Mouse (Mus musculus) hindbrain, embryonic 13.5 days (tissue): ENCODE results near the gene Olfr561. TPM values are rescaled to one million over a fixed set of nuclear protein-coding genes. Genes with fewer than 3 reads are reported as not detected.

Source experiments
- ATAC-seq: fragments of 200-750 bp; cut with Nextera tagmentation; 2 replicates; pipeline ENCODE4 v1.8.0; 2017; ENCODE audit warnings: moderate TSS enrichment; ENCODE audit not compliant: low FRiP score
- H3K27ac ChIP-seq: fragments of 300-500 bp; sonication (generic); 2 replicates; pipeline ENCODE4 v1.5.1; 2015; ENCODE audit warnings: inconsistent platforms, mild to moderate bottlenecking, moderate library complexity
- H3K27me3 ChIP-seq: fragments of 300-500 bp; sonication (generic); 2 replicates; pipeline ENCODE4 v1.6.1; 2015; ENCODE audit warnings: mild to moderate bottlenecking, inconsistent platforms
- H3K36me3 ChIP-seq: fragments of 300-500 bp; sonication (generic); 2 replicates; pipeline ENCODE4 v1.6.1; 2015; ENCODE audit warnings: mild to moderate bottlenecking, inconsistent platforms
- H3K4me1 ChIP-seq: fragments of 300-500 bp; sonication (generic); replicated peaks from 2 replicates; pipeline ENCODE4 v1.6.1; 2015; ENCODE audit warnings: inconsistent platforms
- H3K4me2 ChIP-seq: fragments of 300-500 bp; sonication (generic); 2 replicates; pipeline ENCODE4 v1.6.1; 2015; ENCODE audit warnings: inconsistent platforms, mild to moderate bottlenecking, moderate library complexity
- H3K4me3 ChIP-seq: fragments of 300-500 bp; sonication (generic); 2 replicates; pipeline ENCODE4 v1.5.1; 2015; ENCODE audit warnings: mild to moderate bottlenecking, inconsistent platforms
- H3K9ac ChIP-seq: fragments of 300-500 bp; sonication (generic); 2 replicates; pipeline ENCODE4 v1.6.1; 2015; ENCODE audit warnings: mild to moderate bottlenecking, inconsistent platforms
- H3K9me3 ChIP-seq: fragments of 300-500 bp; sonication (generic); 2 replicates; pipeline ENCODE4 v1.6.1; 2016; ENCODE audit warnings: inconsistent platforms
- WGBS: fragments of 180-500 bp; shearing (Covaris S2); methylation state at CpG from one replicate; pipeline ENCODE4 v1.1.7; 2015; 5-methylcytosine and 5-hydroxymethylcytosine counted together
- polyA plus RNA-seq: library from polyadenylated mRNA; unstranded; fragments of >200 nt; fragmentation: Nextera tagmentation; extraction: Ambion mirVana; gene quantifications from 2 replicates; pipeline ENCODE4 v1.2.1, GENCODE M21; 2015

Gene Olfr561
- polyA plus RNA-seq: not detected in 2 replicates

- no peak within 1 kb of the TSS for H3K4me2 ChIP-seq
- H3K27me3 ChIP-seq: no peaks in the 10 kb centered on the region
- H3K9me3 ChIP-seq: no peaks in the 10 kb centered on the region
- H3K27ac ChIP-seq: no peak within 1 kb of the TSS
- H3K4me3 ChIP-seq: no peak within 1 kb of the TSS
- no peak within 1 kb of the TSS for H3K9ac ChIP-seq
- no peak for ATAC-seq
- no peaks in the 10 kb centered on the region for H3K36me3 ChIP-seq
- WGBS: 83% methylated on average over 2 of the region's 2 CpGs
- no peaks in the 10 kb centered on the region for H3K4me1 ChIP-seq
Measured at GRCm38 (mm10) chr7:102770921-102771320, at the start of gene Olfr561. TSS of gene Olfr561 (plus strand) at chr7:102771221.

GRCm38 (mm10) chr7:102727391-102727790 lies 43.6 kb upstream of the Olfr561 start, which contains the start of gene Olfr559:
TSS of gene Olfr559 (minus strand) at chr7:102727491.
- H3K4me2 ChIP-seq: no peak within 1 kb of the TSS
- ATAC-seq: no peak

GRCm38 (mm10) chr7:102733793-102734192 lies 37.2 kb upstream of the Olfr561 start:
- Histone ChIP-seq H3K4me2 (no peak overlapping the region), H3K4me1 (no peaks in the 10 kb centered on the region), H3K27ac (no peak overlapping the region), H3K9ac (no peak overlapping the region), H3K36me3 (no peaks in the 10 kb centered on the region), H3K9me3 (no peaks in the 10 kb centered on the region), H3K4me3 (no peak overlapping the region), H3K27me3 (no peaks in the 10 kb centered on the region)
- ATAC-seq: no peak
- 50% methylated on average over 1 of the region's 1 CpGs for WGBS

More at GRCm38 (mm10) chr7:102727391-102727790, 43.6 kb upstream of the Olfr561 start, which contains the start of gene Olfr559:
- no peak within 1 kb of the TSS for H3K4me3 ChIP-seq
- no peaks in the 10 kb centered on the region for H3K27me3 ChIP-seq
- no peaks in the 10 kb centered on the region for H3K9me3 ChIP-seq
- H3K36me3 ChIP-seq: no peaks in the 10 kb centered on the region
- H3K4me1 ChIP-seq: no peaks in the 10 kb centered on the region
- no peak within 1 kb of the TSS for H3K27ac ChIP-seq
- no peak within 1 kb of the TSS for H3K9ac ChIP-seq

GRCm38 (mm10) chr7:102737705-102738104 lies 33.3 kb upstream of the Olfr561 start:
- 61% methylated on average over 2 of the region's 2 CpGs for whole genome bisulfite sequencing
- ATAC-seq: no peak
- no peaks in the 10 kb centered on the region for H3K4me1 ChIP-seq
- no peak overlapping the region for H3K27ac ChIP-seq
- H3K4me3 ChIP-seq: no peak overlapping the region
- H3K9me3 ChIP-seq: no peaks in the 10 kb centered on the region
- no peaks in the 10 kb centered on the region for H3K36me3 ChIP-seq
- H3K4me2 ChIP-seq: no peak overlapping the region
- H3K9ac ChIP-seq: no peak overlapping the region
- no peaks in the 10 kb centered on the region for H3K27me3 ChIP-seq

GRCm38 (mm10) chr7:102752086-102752485 lies 18.9 kb upstream of the Olfr561 start:
- no peaks in the 10 kb centered on the region for H3K27me3 ChIP-seq
- WGBS: 22% methylated on average over 1 of the region's 1 CpGs
- no peak overlapping the region for H3K27ac ChIP-seq
- H3K9me3 ChIP-seq: no peaks in the 10 kb centered on the region
- H3K9ac ChIP-seq: no peak overlapping the region
- no peaks in the 10 kb centered on the region for H3K4me1 ChIP-seq
- no peak overlapping the region for H3K4me2 ChIP-seq
- no peaks in the 10 kb centered on the region for H3K36me3 ChIP-seq
- no peak for ATAC-seq
- H3K4me3 ChIP-seq: no peak overlapping the region

- WGBS: 82% methylated on average over 4 of the region's 4 CpGs
- no peak for ATAC-seq
- no peak within 1 kb of the TSS for H3K4me3 ChIP-seq
Measured at GRCm38 (mm10) chr7:102759266-102759665, 11.8 kb upstream of the Olfr561 start, which contains the start of the genes Olfr560 and Olfr78. TSS of gene Olfr560 (minus strand) at chr7:102759366. TSS of gene Olfr78 (minus strand) at chr7:102759471.

GRCm38 (mm10) chr7:102803180-102803579 lies 32.2 kb downstream of the Olfr561 start, which contains the start of gene Olfr564:
TSS of gene Olfr564 (plus strand) at chr7:102803480.
- H3K27ac ChIP-seq: no peak within 1 kb of the TSS
- no peak within 1 kb of the TSS for H3K4me3 ChIP-seq
- no peaks in the 10 kb centered on the region for H3K4me1 ChIP-seq
- no peak within 1 kb of the TSS for H3K4me2 ChIP-seq
- no peaks in the 10 kb centered on the region for H3K36me3 ChIP-seq
- no peak for ATAC-seq
- H3K9me3 ChIP-seq: no peaks in the 10 kb centered on the region
- no peaks in the 10 kb centered on the region for H3K27me3 ChIP-seq
- H3K9ac ChIP-seq: no peak within 1 kb of the TSS

More at GRCm38 (mm10) chr7:102759266-102759665, 11.8 kb upstream of the Olfr561 start, which contains the start of the genes Olfr560 and Olfr78:
- H3K36me3 ChIP-seq: no peaks in the 10 kb centered on the region
- H3K4me1 ChIP-seq: no peaks in the 10 kb centered on the region
- H3K9me3 ChIP-seq: no peaks in the 10 kb centered on the region
- H3K4me2 ChIP-seq: no peak within 1 kb of the TSS
- H3K27ac ChIP-seq: no peak within 1 kb of the TSS
- H3K9ac ChIP-seq: no peak within 1 kb of the TSS
- H3K27me3 ChIP-seq: no peaks in the 10 kb centered on the region

Other genes with a start within 250 kb of the Olfr561 start
- not detected in 2 replicates for gene Olfr547, start 236.5 kb upstream of the Olfr561 start, polyA plus RNA-seq
- not detected in 2 replicates for gene Olfr548-ps1, start 230.3 kb upstream of the Olfr561 start, polyA plus RNA-seq
- gene Olfr549, start 221.4 kb upstream of the Olfr561 start, polyA plus RNA-seq: not detected in 2 replicates
- gene Trim21, start 205.7 kb upstream of the Olfr561 start, polyA plus RNA-seq: 0.19 and 0.32 TPM in 2 replicates
- not detected in 2 replicates for gene Olfr550, start 199.8 kb upstream of the Olfr561 start, polyA plus RNA-seq
- not detected in 2 replicates for gene Olfr551, start 179.3 kb upstream of the Olfr561 start, polyA plus RNA-seq
- gene Olfr552, start 173.5 kb upstream of the Olfr561 start, polyA plus RNA-seq: not detected in 2 replicates
- gene Olfr553, start 153.0 kb upstream of the Olfr561 start, polyA plus RNA-seq: not detected in 2 replicates
- gene Olfr554, start 132.8 kb upstream of the Olfr561 start, polyA plus RNA-seq: not detected in 2 replicates
- gene Olfr555, start 112.4 kb upstream of the Olfr561 start, polyA plus RNA-seq: not detected in 2 replicates
- gene Olfr556, start 106.3 kb upstream of the Olfr561 start, polyA plus RNA-seq: not detected in 2 replicates
- gene Trim68, start 83.9 kb upstream of the Olfr561 start, polyA plus RNA-seq: 7.2 and 8.0 TPM in 2 replicates
- not detected in 2 replicates for gene Olfr557, start 75.3 kb upstream of the Olfr561 start, polyA plus RNA-seq
- gene Olfr558, start 69.0 kb upstream of the Olfr561 start, polyA plus RNA-seq: 0.39 TPM in 2 replicates
- not detected in 2 replicates for gene Olfr33, start 52.2 kb upstream of the Olfr561 start, polyA plus RNA-seq
- not detected in 2 replicates for gene Olfr559, start 43.7 kb upstream of the Olfr561 start, polyA plus RNA-seq
- not detected in 2 replicates for gene Olfr560, start 11.9 kb upstream of the Olfr561 start, polyA plus RNA-seq
- 0.09 and 0.10 TPM in 2 replicates for gene Olfr78, start 11.8 kb upstream of the Olfr561 start, polyA plus RNA-seq
- not detected in 2 replicates for gene Olfr564, start 32.3 kb downstream of the Olfr561 start, polyA plus RNA-seq
- not detected in 2 replicates for gene Olfr566, start 87.5 kb downstream of the Olfr561 start, polyA plus RNA-seq
- not detected in 2 replicates for gene Olfr568, start 105.9 kb downstream of the Olfr561 start, polyA plus RNA-seq
- gene Olfr569, start 119.7 kb downstream of the Olfr561 start, polyA plus RNA-seq: not detected in 2 replicates
- not detected in 2 replicates for gene Olfr570, start 123.4 kb downstream of the Olfr561 start, polyA plus RNA-seq
- gene Olfr571, start 146.3 kb downstream of the Olfr561 start, polyA plus RNA-seq: not detected in 2 replicates
- gene Olfr572, start 153.2 kb downstream of the Olfr561 start, polyA plus RNA-seq: not detected in 2 replicates
- not detected in 2 replicates for gene Olfr573-ps1, start 171.4 kb downstream of the Olfr561 start, polyA plus RNA-seq
- gene Olfr574, start 177.2 kb downstream of the Olfr561 start, polyA plus RNA-seq: not detected in 2 replicates
- not detected in 2 replicates for gene Olfr575, start 187.6 kb downstream of the Olfr561 start, polyA plus RNA-seq
- gene Olfr576, start 191.4 kb downstream of the Olfr561 start, polyA plus RNA-seq: not detected in 2 replicates
- gene Olfr577, start 204.7 kb downstream of the Olfr561 start, polyA plus RNA-seq: not detected in 2 replicates
- gene Olfr578, start 218.1 kb downstream of the Olfr561 start, polyA plus RNA-seq: not detected in 2 replicates